Mouse (Mus musculus) liver, embryonic 14.5 days (tissue): Measurements from ENCODE around the gene Ostn.

Experiments
- CTCF ChIP-seq: IDR thresholded peaks from 2 replicates; pipeline ENCODE4 v1.5.1; 2016; ENCODE audit warnings: antibody characterized with exemption, low read depth, control low read depth
- EP300 ChIP-seq: IDR thresholded peaks from 2 replicates; pipeline ENCODE4 v1.6.1; 2016; ENCODE audit warnings: antibody characterized with exemption, low read depth

- TF ChIP-seq CTCF (no peak), EP300 (no peak)
Measured at GRCm38 (mm10) chr16:27268748-27269147, 38.5 kb upstream of the Ostn start.
